Mouse (Mus musculus) lung, adult 10 weeks (tissue): Measurements from ENCODE around the gene Cmc4. TPM values are rescaled to one million over a fixed set of nuclear protein-coding genes. Genes with fewer than 3 reads are reported as not detected.

Experiments
- polyA plus RNA-seq: library from polyadenylated mRNA; stranded (reverse); fragments of 350-450 nt; fragmentation: Illumina TruSeq; extraction: RNeasy Lipid Tissue Mini Kit (QIAGEN cat#74804); gene quantifications from one replicate; pipeline ENCODE4 v1.2.3, GENCODE M21; 2014; ENCODE audit warnings: low read depth, low replicate concordance; ENCODE audit not compliant: insufficient read depth

The Cmc4 gene
- 13.0 TPM for polyA plus RNA-seq

GRCm38 (mm10) chrX:75415936-75416785 is at the start of gene Cmc4, which contains the start of the genes Mtcp1 and Brcc3:
Gene Cmc4 (minus strand): TSS chrX:75416584.
Gene Mtcp1 (minus strand): TSS chrX:75416588.
Gene Brcc3 (plus strand): TSS chrX:75416628.

GRCm38 (mm10) chrX:75382195-75382771 is 34.1 kb downstream of the Cmc4 start, which contains the start of the genes Fundc2 and F8:
Gene Fundc2 (plus strand): TSS chrX:75382399.
Gene F8 (minus strand): TSS chrX:75382615.

Other genes with a start within 250 kb of the Cmc4 start
- gene Fundc2, start 34.2 kb downstream of the Cmc4 start, polyA plus RNA-seq: 29.9 TPM
- gene F8, start 34.0 kb downstream of the Cmc4 start, polyA plus RNA-seq: 0.14 TPM
- gene Mtcp1, start within 50 bp of the Cmc4 start, polyA plus RNA-seq: 3.2 TPM
- 20.4 TPM for gene Brcc3, start within 50 bp of the Cmc4 start, polyA plus RNA-seq
- 48.6 TPM for gene Vbp1, start 97.7 kb upstream of the Cmc4 start, polyA plus RNA-seq
- gene Rab39b, start 161.6 kb upstream of the Cmc4 start, polyA plus RNA-seq: 0.38 TPM